Mouse (Mus musculus) megakaryocyte, embryonic 14.5 days (primary cell): ENCODE measurements at regions not wholly inside any gene's neighbourhood (a gene's known extent, or its start where the extent isn't known, plus 50 kb on each side); places are given as distances from the start of the nearest gene placed in this dataset.

Experiments used
- FLI1 ChIP-seq: IDR thresholded peaks from 2 replicates; pipeline ENCODE4 v1.6.1; 2012; ENCODE audit warnings: low read length, inconsistent platforms, mixed read lengths
- GATA1 ChIP-seq: IDR thresholded peaks from 3 replicates; pipeline ENCODE4 v1.6.1; 2012; ENCODE audit warnings: mixed read lengths, low read length, inconsistent platforms, borderline replicate concordance

- no peak for TF ChIP-seq FLI1
- no peak for TF ChIP-seq GATA1
Measured at GRCm38 (mm10) chr16:30795501-30795904, 196.0 kb downstream of the Fam43a start.
